8 mouse cellular contexts compared by ENCODE assay signal in genomic region chr10:44457791-44458533, GRCm38 (mm10).
DNase-seq lines count a peak whose midpoint lies in the region; ATAC-seq and TF ChIP-seq lines count a peak whose summit lies in the region.

No protein-coding gene starts in this region.

- ATAC-seq in CD4-positive, CD25-positive, alpha-beta regulatory T cell, adult 4 months, result no peak
- ATAC-seq in liver, embryonic 11.5 days (replicated peaks; ENCODE audit: low FRiP score), result no peak

- WGBS in thymus, adult 2 months, result 3% methylated on average over 25 of the region's 25 CpGs
- WGBS in liver, embryonic 11.5 days, result under 1% methylated on average over 25 of the region's 25 CpGs

- TF ChIP-seq POLR2A in thymus, adult 2 months (IDR thresholded peaks at IDR 0.05; ENCODE audit: control insufficient read depth, extremely low read depth, insufficient read depth, low read length, poor library complexity), result no peak

- DNase-seq in CD4-positive, CD25-positive, alpha-beta regulatory T cell, adult 2 months (ENCODE audit: low read depth, low spot score), result peak; percentile 25
- DNase-seq in thymus, adult 2 months, result no peak
- DNase-seq in thymus, postnatal 10 days (ENCODE audit: low spot score in 2 of 2), result no peak
- no peak for DNase-seq in liver, embryonic 11.5 days (ENCODE audit: low spot score)
- DNase-seq in natural killer cell, adult 2 months (ENCODE audit: low spot score in 2 of 2), result no peak
- no peak for DNase-seq in adipocyte (ENCODE audit: low spot score)
- DNase-seq in layer of hippocampus, postnatal 10 days (ENCODE audit: low spot score in 2 of 2), result no peak

- peak overlapping the region; percentile 59 for H3K9ac ChIP-seq in liver, embryonic 11.5 days (ENCODE audit: low read depth, low read length)

- no peaks in the 10 kb centered on the region for H3K27me3 ChIP-seq in thymus, adult 2 months (ENCODE audit: control insufficient read depth, insufficient read depth, low read length)
- peaks cover 17% of the 10 kb centered on the region for H3K27me3 ChIP-seq in liver, embryonic 11.5 days (replicated peaks; ENCODE audit: control insufficient read depth, insufficient read depth, low read length)

- H3K9me3 ChIP-seq in liver, embryonic 11.5 days (ENCODE audit: control insufficient read depth, low read length), result no peaks in the 10 kb centered on the region

- no peak overlapping the region for H3K27ac ChIP-seq in thymus, adult 2 months (ENCODE audit: control insufficient read depth, insufficient read depth, low read length)
- H3K27ac ChIP-seq in liver, embryonic 11.5 days (ENCODE audit: low read depth, low read length), result peak overlapping the region; percentile 23; the same call in 1 of the 2 replicates

- no peak for TF ChIP-seq CTCF in thymus, adult 2 months (IDR thresholded peaks at IDR 0.05; ENCODE audit: borderline replicate concordance, control insufficient read depth, extremely low read depth, insufficient read depth, low read length, poor library complexity)

- peak overlapping the region; percentile 55 for H3K4me3 ChIP-seq in thymus, adult 2 months (ENCODE audit: control insufficient read depth, insufficient read depth, low read length)
- H3K4me3 ChIP-seq in liver, embryonic 11.5 days (ENCODE audit: low read depth, low read length), result peak overlapping the region; percentile 66

- H3K36me3 ChIP-seq in thymus, adult 2 months (ENCODE audit: control insufficient read depth, insufficient read depth, low read length), result no peaks in the 10 kb centered on the region
- H3K36me3 ChIP-seq in liver, embryonic 11.5 days (ENCODE audit: control insufficient read depth, insufficient read depth, low read length), result no peaks in the 10 kb centered on the region

- H3K4me2 ChIP-seq in liver, embryonic 11.5 days, result peak overlapping the region; percentile 88

- peaks cover 17% of the 10 kb centered on the region for H3K4me1 ChIP-seq in thymus, adult 2 months (replicated peaks; ENCODE audit: control insufficient read depth, insufficient read depth, low read length)
- peaks cover 10% of the 10 kb centered on the region for H3K4me1 ChIP-seq in liver, embryonic 11.5 days (replicated peaks; ENCODE audit: control insufficient read depth, insufficient read depth, low read length)
